ENCODE assay signal across 25 mouse cellular contexts in genomic region chr16:29709072-29709471, GRCm38 (mm10).
DNase-seq lines count a peak whose midpoint lies in the region; ATAC-seq and TF ChIP-seq lines count a peak whose summit lies in the region.
"Had no signal": no experiment of that assay in that cellular context is flagged by ENCODE, and none has a peak within 500 bp of the region (broad histone marks: within the 10 kb centered on the region; RNA-seq: fewer than 3 reads in every experiment).

No protein-coding gene starts in this region.

- DNase-seq in heart, postnatal 0 days (ENCODE audit: low spot score), result no peak
- no peak for DNase-seq in heart, postnatal 36 days
- DNase-seq in lung, postnatal 25 days (ENCODE audit: low spot score), result no peak
- DNase-seq in Patski (ENCODE audit: low read depth, low spot score), result peak; percentile 48
- DNase-seq in lung, postnatal 4 days, result peak; percentile 47 to 64
- DNase-seq: cerebellum, adult 2 months; cerebellum, postnatal 14 days; heart, postnatal 14 days; kidney, adult 9 months; kidney, postnatal 14 days; layer of hippocampus, adult 9-11 months; right cerebral cortex, postnatal 25 days had no signal

- TF ChIP-seq CTCF in heart, postnatal 0 days (IDR thresholded peaks at IDR 0.05; ENCODE audit: low read depth), result no peak
- TF ChIP-seq CTCF in Patski (IDR thresholded peaks at IDR 0.05), result no peak

- WGBS in heart, postnatal 0 days, result 27% methylated on average over 4 of the region's 4 CpGs
- WGBS in lung, embryonic 15.5 days, result 52% methylated on average over 4 of the region's 4 CpGs
- WGBS in kidney, embryonic 15.5 days, result 62% methylated on average over 4 of the region's 4 CpGs

- TF ChIP-seq EP300 in heart, postnatal 0 days (IDR thresholded peaks at IDR 0.05; ENCODE audit: low read depth), result no peak

- H3K4me1 ChIP-seq in heart, postnatal 0 days (ENCODE audit: control insufficient read depth, insufficient read depth), result no peaks in the 10 kb centered on the region
- H3K4me1 ChIP-seq in lung, embryonic 15.5 days, result peaks cover 13% of the 10 kb centered on the region
- no peaks in the 10 kb centered on the region for H3K4me1 ChIP-seq in kidney, embryonic 15.5 days
- H3K4me1 ChIP-seq: limb, embryonic 12.5 days; stomach, embryonic 15.5 days had no signal

- no peaks in the 10 kb centered on the region for H3K36me3 ChIP-seq in heart, postnatal 0 days (replicated peaks; ENCODE audit: control insufficient read depth, insufficient read depth, low read length)
- no peaks in the 10 kb centered on the region for H3K36me3 ChIP-seq in lung, embryonic 15.5 days
- H3K36me3 ChIP-seq in kidney, embryonic 15.5 days, result no peaks in the 10 kb centered on the region
- H3K36me3 ChIP-seq: heart, embryonic 13.5 days; hindbrain, embryonic 13.5 days; limb, embryonic 12.5 days; stomach, embryonic 15.5 days had no signal

- H3K4me3 ChIP-seq in heart, postnatal 0 days (ENCODE audit: low read depth, low read length), result no peak overlapping the region
- no peak overlapping the region for H3K4me3 ChIP-seq in lung, embryonic 15.5 days
- H3K4me3 ChIP-seq in kidney, embryonic 15.5 days (replicated peaks), result no peak overlapping the region
- H3K4me3 ChIP-seq: erythroblast, embryonic 14.5 days; heart, embryonic 13.5 days; hindbrain, embryonic 13.5 days; limb, embryonic 12.5 days; stomach, embryonic 15.5 days had no signal

- CTCF ChIA-PET in Patski (lab: Charles Lee), result no interaction called here

- no peak overlapping the region for H3K27ac ChIP-seq in heart, postnatal 0 days (ENCODE audit: low read depth)
- 0 out of 2 replicates have a peak overlapping the region, but pooled peaks have one; percentile 21 for H3K27ac ChIP-seq in lung, embryonic 15.5 days
- no peak overlapping the region for H3K27ac ChIP-seq in kidney, embryonic 15.5 days
- H3K27ac ChIP-seq: heart, embryonic 13.5 days; hindbrain, embryonic 13.5 days; limb, embryonic 12.5 days; stomach, embryonic 15.5 days had no signal

- in situ Hi-C loops in Patski (cut with MboI; ENCODE audit: low pct_unique_long_range_greater_than_20kb), result no loop called here

- no peaks in the 10 kb centered on the region for H3K9me3 ChIP-seq in heart, postnatal 0 days (replicated peaks; ENCODE audit: control insufficient read depth, low read length)
- no peaks in the 10 kb centered on the region for H3K9me3 ChIP-seq in lung, embryonic 15.5 days
- no peaks in the 10 kb centered on the region for H3K9me3 ChIP-seq in kidney, embryonic 15.5 days (replicated peaks)
- H3K9me3 ChIP-seq: heart, embryonic 13.5 days; hindbrain, embryonic 13.5 days; limb, embryonic 12.5 days; stomach, embryonic 15.5 days had no signal

- H3K9ac ChIP-seq in heart, postnatal 0 days (replicated peaks; ENCODE audit: low read depth, low read length), result no peak overlapping the region
- no peak overlapping the region for H3K9ac ChIP-seq in lung, embryonic 15.5 days
- H3K9ac ChIP-seq in kidney, embryonic 15.5 days, result no peak overlapping the region
- H3K9ac ChIP-seq: heart, embryonic 13.5 days; hindbrain, embryonic 13.5 days; limb, embryonic 12.5 days; stomach, embryonic 15.5 days had no signal

- H3K4me2 ChIP-seq in heart, postnatal 0 days (ENCODE audit: low read depth, low read length), result no peak overlapping the region
- H3K4me2 ChIP-seq in lung, embryonic 15.5 days, result no peak overlapping the region
- no peak overlapping the region for H3K4me2 ChIP-seq in kidney, embryonic 15.5 days
- H3K4me2 ChIP-seq: heart, embryonic 13.5 days; hindbrain, embryonic 13.5 days; limb, embryonic 12.5 days; liver, embryonic 11.5 days; midbrain, embryonic 11.5 days; stomach, embryonic 15.5 days had no signal

- POLR2A ChIA-PET in Patski (lab: Charles Lee), result no interaction called here

- intact Hi-C loops in heart, postnatal 36 days (cut with DNase I), result no loop called here

- H3K27me3 ChIP-seq in heart, postnatal 0 days (ENCODE audit: control insufficient read depth, insufficient read depth, low read length), result no peaks in the 10 kb centered on the region
- H3K27me3 ChIP-seq in lung, embryonic 15.5 days, result no peaks in the 10 kb centered on the region
- H3K27me3 ChIP-seq in Patski, result no peaks in the 10 kb centered on the region
- peaks cover 2% of the 10 kb centered on the region; the same call in 1 of the 2 replicates for H3K27me3 ChIP-seq in kidney, embryonic 15.5 days
- H3K27me3 ChIP-seq: CH12.LX; heart, embryonic 13.5 days; limb, embryonic 12.5 days; stomach, embryonic 15.5 days had no signal

- 0 out of 2 replicates have a peak, but pooled peaks have one; percentile 24 for ATAC-seq in heart, postnatal 0 days (ENCODE audit: insufficient read depth, low read depth)
- peak; percentile 65; the same call in 1 of the 2 replicates for ATAC-seq in lung, embryonic 15.5 days (ENCODE audit: borderline replicate concordance, extremely low read depth, low FRiP score, low TSS enrichment)
- no peak for ATAC-seq in Patski
- no peak for ATAC-seq in kidney, embryonic 15.5 days (replicated peaks; ENCODE audit: low FRiP score)
- ATAC-seq: forebrain, embryonic 16.5 days; intestine, postnatal 0 days; midbrain, embryonic 16.5 days had no signal

Comparison
In these comparisons a context has a peak if more than half of its experiments do, and no peak if none do; other contexts are left out.
1. DNase-seq: peak in Patski (single experiment) and lung, postnatal 4 days (2 of 2); none in heart, postnatal 0 days (single experiment), heart, postnatal 36 days (0 of 2) and lung, postnatal 25 days (single experiment).
2. ATAC-seq: peak in heart, postnatal 0 days (single experiment) and lung, embryonic 15.5 days (single experiment); none in Patski (single experiment) and kidney, embryonic 15.5 days (single experiment).